Mouse (Mus musculus) retina, postnatal 1 day (tissue): Measurements from ENCODE around the gene Ccdc124.
"Not testable (repeated sequence)": the region's sequence is repeated elsewhere in the genome, so short reads cannot be mapped to it uniquely, and the experiment has no call there.

Experiments
- DNase-seq: peaks from one replicate; pipeline ENCODE4 v3.0.0-alpha.2; 2012

Gene Ccdc124

GRCm38 (mm10) chr8:70843941-70844340 is 29.8 kb downstream of the Ccdc124 start:
- DNase-seq = no peak

DNA sequence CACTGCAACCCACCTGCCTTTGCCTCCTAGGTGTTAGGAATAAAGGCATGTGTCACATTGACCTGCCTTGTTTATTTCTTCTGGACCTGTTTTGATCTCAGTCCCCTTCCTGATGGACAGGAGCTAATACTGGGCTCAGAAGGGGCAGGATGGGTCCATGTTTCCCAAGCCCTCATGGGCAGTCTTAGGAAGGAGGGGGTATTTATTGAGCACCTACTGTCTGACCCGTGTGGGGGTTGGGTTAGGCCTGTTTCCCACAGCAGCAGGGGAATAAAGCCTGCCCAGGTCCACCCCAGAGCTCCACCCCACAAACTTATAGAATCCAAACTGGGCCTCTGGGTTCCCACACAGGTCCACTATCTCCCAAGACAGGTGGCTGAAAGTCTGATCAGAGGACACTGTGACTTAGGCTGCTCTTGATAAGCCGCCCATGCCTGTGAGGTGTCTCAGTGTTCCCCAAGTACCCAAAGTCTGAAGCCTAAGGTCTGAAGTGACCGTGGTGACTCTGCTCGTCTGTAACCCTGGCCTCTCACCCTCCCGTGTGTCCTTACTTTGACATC is 30.4 kb downstream of the Ccdc124 start:
- no peak for DNase-seq

- no peak for DNase-seq
Measured at GRCm38 (mm10) chr8:70842484-70842883, 31.3 kb downstream of the Ccdc124 start.

DNA sequence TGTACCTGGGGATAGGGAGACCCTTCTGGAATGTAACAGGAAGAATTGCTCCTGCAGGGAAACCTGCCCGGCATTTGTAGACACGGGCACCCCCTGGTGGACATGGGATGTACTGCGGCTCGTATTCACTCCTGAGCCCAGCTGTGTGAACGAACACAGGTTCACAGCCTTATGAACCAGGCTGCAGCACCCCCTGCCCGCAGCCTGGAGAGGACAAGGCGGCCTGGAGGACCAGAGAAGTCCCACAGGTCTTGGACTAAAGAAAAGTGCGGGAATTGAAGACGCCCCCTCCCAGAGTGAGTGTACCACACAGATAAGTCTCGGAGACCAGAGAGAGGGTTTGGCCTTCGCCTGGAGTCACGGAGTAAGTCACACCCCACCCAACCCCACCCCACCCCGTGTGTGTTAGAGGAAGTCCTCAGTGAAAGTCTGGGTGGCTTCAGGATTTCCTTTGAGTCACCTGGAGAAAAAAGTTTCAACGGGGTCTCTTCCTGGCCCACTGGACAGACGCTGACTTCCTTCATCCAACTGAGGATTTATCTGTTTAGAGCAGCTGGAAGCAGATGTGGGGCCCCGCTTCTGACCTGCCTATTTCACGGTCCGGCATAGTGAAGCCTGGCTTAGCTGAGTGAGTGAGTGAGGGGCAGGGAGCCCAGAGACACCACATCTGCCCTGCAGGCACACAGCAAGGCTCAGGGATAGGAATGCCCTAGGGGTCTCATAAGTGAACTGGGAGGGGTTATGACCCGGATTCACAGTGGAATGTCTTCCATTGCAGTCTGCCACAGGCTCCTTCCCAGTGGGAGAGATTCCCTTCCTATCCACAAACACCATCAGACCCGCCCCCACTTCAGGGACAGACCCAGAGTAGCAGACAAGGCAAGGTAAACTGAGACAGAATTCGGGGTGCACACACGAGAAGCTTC is 32.3 kb downstream of the Ccdc124 start:
- peak; percentile 88 for DNase-seq

DNA sequence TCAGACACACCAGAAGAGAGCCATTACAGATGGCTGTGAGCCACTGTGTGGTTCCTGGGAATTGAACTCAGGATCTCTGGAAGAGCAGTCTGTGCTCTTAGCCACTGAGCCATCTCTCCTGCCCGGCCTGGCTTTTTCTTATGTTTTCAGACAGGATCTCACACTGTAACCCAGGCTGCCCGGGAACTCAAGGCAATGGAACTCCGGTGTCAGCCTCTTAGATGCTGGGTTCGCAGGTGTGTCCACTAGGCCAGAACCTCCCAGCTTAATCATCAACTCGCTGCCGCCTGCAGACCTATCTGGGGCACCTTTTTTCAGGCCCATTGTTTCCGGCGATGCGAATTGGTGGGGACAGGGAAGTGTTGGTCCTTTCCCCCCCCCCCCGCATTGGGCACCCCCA is 33.1 kb downstream of the Ccdc124 start:
- DNase-seq = no peak

GRCm38 (mm10) chr8:70839408-70840351 is 34.1 kb downstream of the Ccdc124 start, which contains the start of gene Arrdc2:
Gene Arrdc2, minus strand, starts transcription at chr8:70839720.
- peak; percentile 100 for DNase-seq

DNA sequence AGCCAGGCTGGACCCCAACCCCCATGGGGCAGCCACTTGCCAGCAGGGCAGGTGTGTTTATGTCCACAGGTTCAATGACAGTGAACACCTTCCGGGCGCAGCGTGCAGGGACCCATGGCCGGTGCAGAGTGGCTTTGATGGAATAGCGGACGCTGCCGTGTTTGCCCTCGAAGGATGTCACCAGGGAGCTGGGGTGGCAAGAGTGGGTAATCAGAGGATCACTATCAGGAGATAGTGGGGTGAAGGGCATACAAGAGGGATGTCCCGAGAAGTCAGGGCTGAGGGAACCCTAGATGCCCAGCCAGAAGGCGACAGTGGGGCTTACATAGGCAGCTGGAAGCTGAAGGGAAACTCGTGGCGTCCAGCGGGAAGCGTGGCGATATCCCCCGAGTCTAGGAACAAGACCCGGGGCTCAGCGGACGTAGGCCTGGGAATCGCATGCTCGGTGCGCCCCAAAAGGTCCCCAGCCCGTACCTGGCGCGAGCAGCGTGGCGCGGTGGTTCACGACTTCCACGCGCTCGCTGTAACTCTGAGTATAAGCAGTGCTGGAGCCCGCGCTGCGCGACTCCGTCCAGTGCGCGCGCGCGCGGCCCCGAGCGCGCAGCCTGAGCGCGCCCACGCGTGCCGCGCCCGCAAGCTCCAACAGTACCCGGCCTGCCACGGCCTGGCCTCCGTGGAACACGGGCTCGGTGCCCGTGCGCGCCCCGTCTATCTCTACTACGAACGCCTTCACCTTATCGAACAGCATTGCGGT is 34.9 kb downstream of the Ccdc124 start:
- DNase-seq = no peak

DNA sequence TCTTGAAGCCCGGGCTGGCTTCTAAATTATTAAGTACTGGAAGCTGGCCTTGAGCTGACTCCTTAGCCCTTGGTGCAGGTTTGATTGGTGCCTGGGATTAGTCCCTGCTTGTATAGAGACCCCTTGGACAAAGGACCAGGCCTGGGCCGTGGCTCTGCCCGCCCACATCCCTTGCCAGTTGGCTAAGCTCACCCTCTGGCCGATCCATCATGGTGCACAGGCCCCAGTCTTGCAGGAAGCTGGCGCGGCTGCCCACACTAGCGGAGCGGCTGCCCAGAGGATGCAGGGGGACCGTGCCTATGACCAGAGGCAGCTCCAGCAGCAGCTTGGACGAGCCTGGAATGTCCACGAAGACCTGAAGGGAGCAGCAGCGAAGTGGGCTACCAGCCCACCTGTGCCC is 37.1 kb downstream of the Ccdc124 start:
- DNase-seq = no peak

GRCm38 (mm10) chr8:70834071-70834470 is 39.7 kb downstream of the Ccdc124 start:
- no peak for DNase-seq

DNA sequence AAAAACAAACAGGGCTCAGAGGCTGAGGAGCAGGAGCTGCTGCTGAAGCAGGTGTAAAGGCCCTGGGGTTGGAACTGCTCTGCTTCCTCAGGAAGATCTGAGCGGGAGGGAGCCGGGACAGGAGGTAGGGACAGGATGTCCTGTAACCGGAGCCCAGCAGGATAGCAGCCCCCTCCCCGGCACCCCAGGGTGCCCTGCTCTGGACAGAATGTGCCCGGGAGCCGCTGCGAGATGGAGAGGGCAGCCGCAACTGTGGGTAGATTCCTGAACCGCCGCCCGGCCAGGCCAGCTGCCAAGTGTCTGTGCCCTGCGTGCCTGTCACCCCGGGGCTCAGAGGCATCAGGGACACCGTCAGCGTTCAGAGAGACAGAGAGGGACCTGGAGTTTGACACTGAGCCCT is 40.2 kb downstream of the Ccdc124 start:
- no peak for DNase-seq

DNA sequence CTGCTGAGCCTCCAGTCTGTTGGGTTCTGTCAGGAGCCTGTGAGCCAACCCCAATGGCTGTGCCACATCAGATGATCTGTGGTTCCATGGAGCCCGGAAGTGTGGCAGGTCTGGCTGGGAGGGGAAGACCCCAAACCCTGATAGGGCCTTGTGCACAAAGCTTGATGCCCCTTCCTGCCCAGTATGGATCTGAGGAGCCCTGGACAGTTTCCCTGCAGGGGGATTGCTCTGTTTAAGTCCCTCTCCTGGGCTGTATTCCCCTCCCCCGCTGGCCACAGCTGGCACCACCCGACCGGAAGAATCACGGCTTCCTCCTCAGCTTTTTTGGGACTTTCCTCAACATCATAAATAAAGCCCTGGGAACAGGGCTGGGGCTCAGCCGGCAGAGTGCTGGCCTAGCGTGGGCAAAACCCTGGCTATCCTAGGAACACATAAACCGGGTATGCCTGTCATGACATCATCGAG is 40.7 kb downstream of the Ccdc124 start:
- DNase-seq = no peak

- DNase-seq = no peak
Measured at GRCm38 (mm10) chr8:70832371-70832770, 41.4 kb downstream of the Ccdc124 start.

DNA sequence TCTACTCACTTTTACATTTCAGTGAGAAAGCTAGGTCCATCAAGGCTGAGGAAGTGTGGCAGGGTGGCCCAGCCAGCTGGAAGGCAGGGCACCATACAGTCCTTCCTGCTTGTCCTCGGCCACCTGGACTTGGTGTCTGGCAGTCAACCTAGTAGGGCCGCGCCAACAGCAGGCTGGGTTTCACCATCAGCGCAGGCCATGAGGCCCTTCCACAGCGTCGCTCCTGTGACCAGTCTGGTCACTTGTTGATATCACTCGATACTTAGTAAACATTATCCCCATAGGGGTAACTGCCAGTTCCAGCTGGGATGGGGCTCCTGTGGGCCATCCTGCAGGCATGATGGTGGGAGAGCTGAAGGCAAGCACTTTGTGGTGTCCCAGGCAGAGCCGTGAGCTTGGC is 42.2 kb downstream of the Ccdc124 start:
- no peak for DNase-seq

DNA sequence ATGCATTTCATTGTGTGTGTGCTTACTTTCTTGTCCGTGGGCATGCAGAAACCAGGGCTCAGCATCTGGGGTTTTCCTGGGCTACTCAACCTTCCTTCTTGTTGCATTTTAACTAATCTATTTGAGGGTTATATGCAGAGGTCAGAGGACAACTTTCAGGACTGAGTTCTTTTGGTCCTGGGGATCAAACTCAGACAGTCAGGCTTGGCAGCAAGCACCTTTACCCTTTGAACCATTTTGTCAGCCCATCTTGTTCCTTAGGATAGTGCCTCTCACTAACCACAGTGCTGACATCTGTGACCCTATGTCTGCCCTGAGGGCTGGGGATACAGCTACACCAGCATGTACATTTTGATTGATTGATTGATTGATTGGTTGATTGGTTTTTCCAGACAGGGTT is 45.9 kb downstream of the Ccdc124 start:
- no peak for DNase-seq

DNA sequence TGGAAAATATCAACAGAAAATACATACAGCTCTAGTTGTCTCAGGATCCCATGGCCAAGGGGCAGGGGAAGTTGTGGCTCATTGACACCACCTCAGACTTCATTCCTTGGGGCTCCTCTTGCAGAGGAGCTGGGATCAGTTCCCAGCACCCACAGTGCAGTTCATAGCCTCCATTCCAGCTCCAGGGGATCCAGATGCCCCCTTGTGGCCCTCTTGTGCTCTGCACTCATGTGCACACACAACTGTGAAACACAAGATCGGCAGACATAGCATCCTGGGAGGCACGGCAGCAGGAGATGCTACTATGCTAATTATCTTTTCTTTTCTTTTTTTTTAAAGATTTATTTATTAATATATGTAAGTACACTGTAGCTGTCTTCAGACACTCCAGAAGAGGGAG is 46.7 kb downstream of the Ccdc124 start:
- DNase-seq = no peak

- DNase-seq = no peak
Measured at GRCm38 (mm10) chr8:70825816-70826215, 47.9 kb downstream of the Ccdc124 start.

GRCm38 (mm10) chr8:70823802-70824201 is 49.9 kb downstream of the Ccdc124 start:
- no peak for DNase-seq

DNA sequence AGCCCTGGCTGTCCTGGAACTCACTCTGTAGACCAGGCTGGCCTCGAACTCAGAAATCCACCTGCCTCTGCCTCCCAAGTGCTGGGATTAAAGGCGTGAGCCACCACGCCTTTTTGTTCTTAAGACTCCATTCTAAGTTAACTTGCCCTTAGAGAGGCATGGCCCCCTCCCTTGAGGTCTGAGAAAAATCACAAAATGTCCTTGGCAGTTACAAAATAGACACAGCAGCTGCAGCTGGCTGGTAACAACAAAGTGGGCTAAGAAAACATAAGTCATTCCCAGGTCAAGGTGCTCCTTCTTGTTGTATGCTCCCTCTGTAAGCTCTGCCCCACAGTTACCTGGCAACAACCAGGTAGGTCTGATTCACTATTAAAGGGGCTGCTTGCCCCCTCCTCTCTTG is 51.1 kb downstream of the Ccdc124 start:
- not testable (repeated sequence) for DNase-seq

DNA sequence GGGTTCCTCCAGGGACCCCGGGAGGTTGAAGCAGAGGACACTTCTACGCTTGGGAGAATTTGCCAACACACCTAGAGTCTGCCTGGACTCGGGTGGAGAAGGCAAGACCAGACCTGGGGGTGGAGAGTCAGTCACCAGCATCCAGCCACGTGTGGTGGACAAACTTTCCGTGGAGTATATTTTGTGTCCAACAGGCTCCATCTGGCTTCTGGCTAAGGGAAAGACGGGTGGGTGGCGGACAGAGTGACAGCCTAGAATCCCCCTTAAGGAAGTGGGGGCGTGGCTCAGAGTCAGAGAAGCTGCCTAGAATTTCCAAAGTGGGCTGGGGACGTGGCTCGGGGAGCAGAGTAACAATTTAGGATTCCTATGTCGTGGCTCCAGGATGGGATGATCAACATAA is 51.7 kb downstream of the Ccdc124 start:
- DNase-seq = no peak

GRCm38 (mm10) chr8:70821399-70821962 is 52.3 kb downstream of the Ccdc124 start:
- DNase-seq = peak; percentile 79

- peak; percentile 92 for DNase-seq
Measured at GRCm38 (mm10) chr8:70820101-70820935, 53.4 kb downstream of the Ccdc124 start.
